Mouse (Mus musculus): ENCODE measurements around the gene Ttc16.

DNA sequence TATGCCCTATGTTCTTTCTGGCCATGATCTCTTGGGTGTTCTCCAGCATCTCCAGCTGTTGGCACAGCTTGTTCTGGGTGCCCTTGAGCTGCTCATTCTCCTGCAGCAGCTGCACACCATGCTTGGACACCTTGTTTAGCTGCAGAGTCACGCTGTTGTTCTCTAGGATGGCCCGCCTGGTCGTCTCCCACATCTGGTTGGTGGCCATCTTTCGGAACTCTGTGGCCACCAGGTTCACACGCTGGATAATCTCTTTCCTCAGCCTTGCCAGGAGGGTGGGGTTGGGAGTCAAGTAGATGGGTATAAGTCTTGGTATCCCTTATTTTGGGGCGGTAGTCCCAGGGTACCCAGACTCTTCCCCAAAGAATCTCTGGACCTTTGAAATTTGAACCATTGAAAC lies 4.3 kb upstream of the Ttc16 start:
- TF ChIP-seq CTCF (IDR thresholded peaks at IDR 0.05; ENCODE audit: control insufficient read depth, insufficient read depth, insufficient replicate concordance, low read depth, low read length) (no peak), POLR2A (IDR thresholded peaks at IDR 0.05; ENCODE audit: control insufficient read depth, low read depth, low read length) (no peak)

Data from testis, adult 2 months (tissue).